Mouse (Mus musculus): ENCODE data around the gene Rsbn1. TPM values are rescaled to one million over a fixed set of nuclear protein-coding genes. Genes with fewer than 3 reads are reported as not detected.
A peak's percentile ranks its signal among the peaks of the same experiment; 100 is the strongest.

Gene Rsbn1
- polyA plus RNA-seq (2014; fragmentation: Nextera tagmentation; extraction: Ambion mirVana) = 11.9 and 12.4 TPM in 2 replicates

GRCm38 (mm10) chr3:103914010-103914669 lies at the start of gene Rsbn1:
Gene Rsbn1, plus strand, starts transcription at chr3:103914120.
- DNase-seq (ENCODE audit: low spot score) (peak; percentile 94), ATAC-seq (replicated peaks; ENCODE audit: low FRiP score, low TSS enrichment, low read depth) (peak; percentile 100)
- peak within 1 kb of the TSS; percentile 97 for H3K4me3 ChIP-seq (ENCODE audit: low read depth, low read length)
- no peaks in the 10 kb centered on the region for H3K9me3 ChIP-seq (ENCODE audit: control insufficient read depth, low read length)
- H3K27me3 ChIP-seq (replicated peaks; ENCODE audit: control insufficient read depth, insufficient read depth, low read length) = no peaks in the 10 kb centered on the region
- WGBS = under 1% methylated on average over 53 of the region's 55 CpGs
- peaks cover 13% of the 10 kb centered on the region for H3K4me1 ChIP-seq (replicated peaks; ENCODE audit: control insufficient read depth, insufficient read depth, low read length)
- peak within 1 kb of the TSS; percentile 86 for H3K4me2 ChIP-seq (ENCODE audit: low read length)
- peak within 1 kb of the TSS; percentile 93 for H3K9ac ChIP-seq (ENCODE audit: low read length)
- H3K36me3 ChIP-seq (ENCODE audit: control insufficient read depth, insufficient read depth, low read length) = no peaks in the 10 kb centered on the region
- peak within 1 kb of the TSS; percentile 91 for H3K27ac ChIP-seq (ENCODE audit: low read depth)

DNA sequence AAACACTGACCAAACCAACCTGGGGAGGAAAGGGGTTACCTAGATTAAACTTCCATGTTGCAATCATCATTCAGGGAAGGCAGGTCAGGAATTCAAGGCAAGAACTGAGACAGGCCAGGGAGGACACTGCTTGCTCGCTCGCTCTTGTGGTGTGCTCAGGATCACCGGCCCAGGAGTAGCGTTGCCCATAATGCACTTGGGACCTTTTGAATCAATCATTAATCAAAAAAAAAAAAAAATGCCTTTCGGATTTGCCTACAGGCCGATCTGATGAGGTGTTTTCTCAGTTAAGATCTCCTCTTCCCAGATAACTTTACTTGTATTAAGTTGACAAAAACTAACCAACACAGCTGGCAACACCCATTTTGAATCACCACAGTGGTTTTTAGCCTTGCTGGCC lies 49.7 kb upstream of the Rsbn1 start:
- Histone ChIP-seq H3K27me3 (replicated peaks; ENCODE audit: control insufficient read depth, insufficient read depth, low read length) (no peaks in the 10 kb centered on the region), H3K36me3 (ENCODE audit: control insufficient read depth, insufficient read depth, low read length) (no peaks in the 10 kb centered on the region), H3K27ac (ENCODE audit: low read depth) (no peak overlapping the region), H3K4me3 (ENCODE audit: low read depth, low read length) (no peak overlapping the region), H3K9me3 (ENCODE audit: control insufficient read depth, low read length) (no peaks in the 10 kb centered on the region), H3K9ac (ENCODE audit: low read length) (no peak overlapping the region), H3K4me1 (replicated peaks; ENCODE audit: control insufficient read depth, insufficient read depth, low read length) (no peaks in the 10 kb centered on the region), H3K4me2 (ENCODE audit: low read length) (no peak overlapping the region)
- no peak for ATAC-seq (replicated peaks; ENCODE audit: low FRiP score, low TSS enrichment, low read depth)
- DNase-seq (ENCODE audit: low spot score) = no peak
- WGBS = 89% methylated on average over 6 of the region's 6 CpGs

DNA sequence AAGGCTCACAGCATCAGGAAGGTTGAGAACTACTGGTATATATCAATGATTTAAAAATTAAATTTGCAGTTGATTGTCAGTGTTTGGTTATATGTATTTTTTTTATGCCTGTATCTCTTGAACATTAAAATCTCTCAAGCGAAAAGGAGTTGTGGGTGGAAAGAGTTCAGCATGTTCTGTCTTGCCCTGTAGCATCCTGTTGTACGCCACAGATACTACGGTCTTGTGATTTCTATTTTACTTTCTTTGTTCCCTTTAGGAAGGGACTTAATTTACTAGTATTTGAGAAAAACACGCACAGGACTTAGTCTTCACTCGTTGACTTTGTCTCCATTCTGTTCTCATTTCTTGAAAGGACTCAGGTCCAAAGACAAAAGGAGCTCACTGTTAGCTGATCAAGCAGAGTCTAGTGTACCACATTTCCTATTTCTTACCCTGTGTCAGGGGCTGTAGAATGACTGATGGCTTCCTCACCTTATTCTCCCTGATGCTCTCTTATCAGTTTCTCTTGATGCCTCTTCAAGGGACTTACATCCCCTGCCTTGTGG lies 46.4 kb upstream of the Rsbn1 start:
- Histone ChIP-seq H3K4me3 (ENCODE audit: low read depth, low read length) (no peak overlapping the region), H3K9ac (ENCODE audit: low read length) (no peak overlapping the region), H3K4me2 (ENCODE audit: low read length) (no peak overlapping the region), H3K27me3 (replicated peaks; ENCODE audit: control insufficient read depth, insufficient read depth, low read length) (no peaks in the 10 kb centered on the region), H3K36me3 (ENCODE audit: control insufficient read depth, insufficient read depth, low read length) (no peaks in the 10 kb centered on the region), H3K27ac (ENCODE audit: low read depth) (no peak overlapping the region), H3K9me3 (ENCODE audit: control insufficient read depth, low read length) (no peaks in the 10 kb centered on the region), H3K4me1 (replicated peaks; ENCODE audit: control insufficient read depth, insufficient read depth, low read length) (no peaks in the 10 kb centered on the region)
- ATAC-seq (replicated peaks; ENCODE audit: low FRiP score, low TSS enrichment, low read depth) (no peak), DNase-seq (ENCODE audit: low spot score) (no peak)
- WGBS = 93% methylated on average over 5 of the region's 5 CpGs

DNA sequence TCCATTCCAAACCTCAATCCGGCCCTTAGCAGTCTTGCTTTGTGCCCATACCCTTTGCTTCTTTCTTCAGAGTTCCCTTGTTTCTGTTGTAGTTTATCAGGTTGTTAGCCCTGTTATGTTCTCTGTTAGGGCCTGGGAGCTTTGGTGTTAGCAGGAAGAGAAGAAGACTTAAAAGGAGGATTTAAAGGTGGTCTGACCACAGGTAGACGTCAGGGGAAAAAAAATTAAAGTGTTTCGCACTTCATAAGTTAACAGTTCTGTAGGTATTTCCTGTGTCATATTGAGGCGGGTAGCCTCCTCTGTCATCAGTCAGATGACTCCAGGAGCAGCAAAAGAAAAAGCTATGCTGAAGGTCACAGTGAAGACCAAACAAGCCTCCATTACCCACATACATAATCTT lies 45.9 kb upstream of the Rsbn1 start:
- DNase-seq (ENCODE audit: low spot score) = no peak
- Histone ChIP-seq H3K27me3 (replicated peaks; ENCODE audit: control insufficient read depth, insufficient read depth, low read length) (no peaks in the 10 kb centered on the region), H3K9ac (ENCODE audit: low read length) (no peak overlapping the region), H3K9me3 (ENCODE audit: control insufficient read depth, low read length) (no peaks in the 10 kb centered on the region), H3K4me3 (ENCODE audit: low read depth, low read length) (no peak overlapping the region), H3K4me1 (replicated peaks; ENCODE audit: control insufficient read depth, insufficient read depth, low read length) (no peaks in the 10 kb centered on the region), H3K36me3 (ENCODE audit: control insufficient read depth, insufficient read depth, low read length) (no peaks in the 10 kb centered on the region), H3K27ac (ENCODE audit: low read depth) (no peak overlapping the region), H3K4me2 (ENCODE audit: low read length) (no peak overlapping the region)
- WGBS = 79% methylated on average over 4 of the region's 4 CpGs
- ATAC-seq (replicated peaks; ENCODE audit: low FRiP score, low TSS enrichment, low read depth) = no peak

GRCm38 (mm10) chr3:103872663-103873098 lies 41.2 kb upstream of the Rsbn1 start:
- Histone ChIP-seq H3K36me3 (ENCODE audit: control insufficient read depth, insufficient read depth, low read length) (no peaks in the 10 kb centered on the region), H3K4me3 (ENCODE audit: low read depth, low read length) (no peak overlapping the region), H3K27me3 (replicated peaks; ENCODE audit: control insufficient read depth, insufficient read depth, low read length) (no peaks in the 10 kb centered on the region), H3K4me2 (ENCODE audit: low read length) (no peak overlapping the region), H3K9ac (ENCODE audit: low read length) (no peak overlapping the region), H3K27ac (ENCODE audit: low read depth) (no peak overlapping the region), H3K9me3 (ENCODE audit: control insufficient read depth, low read length) (no peaks in the 10 kb centered on the region), H3K4me1 (replicated peaks; ENCODE audit: control insufficient read depth, insufficient read depth, low read length) (no peaks in the 10 kb centered on the region)
- DNase-seq (ENCODE audit: low spot score) = no peak
- 61% methylated on average over 3 of the region's 3 CpGs for WGBS
- ATAC-seq (replicated peaks; ENCODE audit: low FRiP score, low TSS enrichment, low read depth) = no peak

- 64% methylated on average over 7 of the region's 7 CpGs for WGBS
- no peaks in the 10 kb centered on the region for H3K36me3 ChIP-seq (ENCODE audit: control insufficient read depth, insufficient read depth, low read length)
- H3K9me3 ChIP-seq (ENCODE audit: control insufficient read depth, low read length) = no peaks in the 10 kb centered on the region
- ATAC-seq (replicated peaks; ENCODE audit: low FRiP score, low TSS enrichment, low read depth) = no peak
- H3K4me3 ChIP-seq (ENCODE audit: low read depth, low read length) = no peak overlapping the region
- no peaks in the 10 kb centered on the region for H3K27me3 ChIP-seq (replicated peaks; ENCODE audit: control insufficient read depth, insufficient read depth, low read length)
- no peak overlapping the region for H3K27ac ChIP-seq (ENCODE audit: low read depth)
- no peak overlapping the region for H3K4me2 ChIP-seq (ENCODE audit: low read length)
- no peak for DNase-seq (ENCODE audit: low spot score)
- H3K4me1 ChIP-seq (replicated peaks; ENCODE audit: control insufficient read depth, insufficient read depth, low read length) = no peaks in the 10 kb centered on the region
- H3K9ac ChIP-seq (ENCODE audit: low read length) = no peak overlapping the region
Measured at GRCm38 (mm10) chr3:103874329-103874728, 39.6 kb upstream of the Rsbn1 start.

DNA sequence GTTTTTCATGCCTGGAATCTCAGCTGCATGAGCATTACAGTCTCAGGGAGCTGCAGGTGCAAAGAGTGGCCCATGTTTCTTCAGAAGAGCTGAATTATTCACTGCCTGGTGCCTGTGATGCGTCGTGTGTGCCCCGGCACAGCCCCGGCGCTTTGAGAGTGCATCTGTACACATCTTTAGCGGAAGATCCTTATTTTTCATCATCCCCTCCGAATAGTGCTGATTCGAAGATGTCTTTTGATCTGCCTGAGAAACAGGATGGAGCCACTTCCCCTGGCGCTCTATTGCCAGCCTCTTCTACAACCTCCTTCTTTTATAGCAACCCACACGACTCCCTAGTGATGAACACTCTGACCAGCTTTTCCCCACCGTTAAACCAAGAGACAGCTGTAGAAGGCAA lies 28.0 kb upstream of the Rsbn1 start:
- 65% methylated on average over 11 of the region's 11 CpGs for WGBS
- H3K4me3 ChIP-seq (ENCODE audit: low read depth, low read length) = no peak overlapping the region
- H3K4me2 ChIP-seq (ENCODE audit: low read length) = no peak overlapping the region
- H3K4me1 ChIP-seq (replicated peaks; ENCODE audit: control insufficient read depth, insufficient read depth, low read length) = no peaks in the 10 kb centered on the region
- no peaks in the 10 kb centered on the region for H3K9me3 ChIP-seq (ENCODE audit: control insufficient read depth, low read length)
- H3K27me3 ChIP-seq (replicated peaks; ENCODE audit: control insufficient read depth, insufficient read depth, low read length) = no peaks in the 10 kb centered on the region
- H3K9ac ChIP-seq (ENCODE audit: low read length) = no peak overlapping the region
- no peak overlapping the region for H3K27ac ChIP-seq (ENCODE audit: low read depth)
- H3K36me3 ChIP-seq (ENCODE audit: control insufficient read depth, insufficient read depth, low read length) = no peaks in the 10 kb centered on the region
- no peak for ATAC-seq (replicated peaks; ENCODE audit: low FRiP score, low TSS enrichment, low read depth)
- no peak for DNase-seq (ENCODE audit: low spot score)

DNA sequence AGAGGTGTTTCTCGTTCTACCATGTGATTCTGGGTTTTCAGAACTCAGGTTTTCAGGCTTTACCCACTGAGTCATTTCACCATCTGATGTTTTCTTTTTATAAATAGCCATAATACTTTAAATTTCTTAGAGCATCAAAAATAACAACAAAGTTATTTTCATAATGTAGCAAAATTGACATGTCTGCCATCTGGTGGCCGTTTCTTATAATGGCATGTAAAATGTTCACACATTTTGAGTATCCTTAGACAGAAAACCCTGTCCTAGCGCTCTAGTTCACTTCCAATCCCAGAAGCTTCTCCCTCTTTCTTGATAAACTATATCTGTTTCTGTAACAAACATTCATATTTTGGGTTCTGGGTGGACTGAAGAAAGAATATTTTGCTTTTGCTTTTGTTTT lies 26.3 kb upstream of the Rsbn1 start:
- H3K4me3 ChIP-seq (ENCODE audit: low read depth, low read length) = no peak overlapping the region
- 30% methylated on average over 3 of the region's 3 CpGs for WGBS
- no peak overlapping the region for H3K27ac ChIP-seq (ENCODE audit: low read depth)
- H3K9me3 ChIP-seq (ENCODE audit: control insufficient read depth, low read length) = no peaks in the 10 kb centered on the region
- DNase-seq (ENCODE audit: low spot score) (no peak), ATAC-seq (replicated peaks; ENCODE audit: low FRiP score, low TSS enrichment, low read depth) (no peak)
- no peaks in the 10 kb centered on the region for H3K27me3 ChIP-seq (replicated peaks; ENCODE audit: control insufficient read depth, insufficient read depth, low read length)
- H3K4me2 ChIP-seq (ENCODE audit: low read length) = no peak overlapping the region
- H3K36me3 ChIP-seq (ENCODE audit: control insufficient read depth, insufficient read depth, low read length) = no peaks in the 10 kb centered on the region
- no peak overlapping the region for H3K9ac ChIP-seq (ENCODE audit: low read length)
- H3K4me1 ChIP-seq (replicated peaks; ENCODE audit: control insufficient read depth, insufficient read depth, low read length) = no peaks in the 10 kb centered on the region

DNA sequence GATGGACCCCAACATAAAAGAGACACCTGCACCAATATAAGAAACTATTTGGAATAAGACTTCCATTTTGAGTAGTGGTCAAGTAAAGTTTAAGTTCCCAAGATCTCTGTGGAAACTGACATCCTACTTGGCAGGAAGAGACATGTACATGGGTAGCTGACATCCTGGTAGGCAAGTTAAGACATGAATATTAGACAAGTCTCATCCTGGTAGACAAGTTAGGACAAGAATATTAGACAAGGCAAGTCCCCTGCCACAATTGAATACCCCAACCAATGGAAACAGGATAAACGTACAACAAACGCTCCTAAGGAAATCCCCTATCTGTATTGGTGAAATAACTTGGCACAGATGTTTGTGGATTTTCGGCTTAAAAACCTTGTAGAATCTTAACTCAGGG lies 20.5 kb upstream of the Rsbn1 start:
- Histone ChIP-seq H3K27ac (ENCODE audit: low read depth) (no peak overlapping the region), H3K9ac (ENCODE audit: low read length) (no peak overlapping the region), H3K4me3 (ENCODE audit: low read depth, low read length) (no peak overlapping the region), H3K4me1 (replicated peaks; ENCODE audit: control insufficient read depth, insufficient read depth, low read length) (no peaks in the 10 kb centered on the region), H3K9me3 (ENCODE audit: control insufficient read depth, low read length) (no peaks in the 10 kb centered on the region), H3K27me3 (replicated peaks; ENCODE audit: control insufficient read depth, insufficient read depth, low read length) (no peaks in the 10 kb centered on the region), H3K4me2 (ENCODE audit: low read length) (no peak overlapping the region), H3K36me3 (ENCODE audit: control insufficient read depth, insufficient read depth, low read length) (no peaks in the 10 kb centered on the region)
- ATAC-seq (replicated peaks; ENCODE audit: low FRiP score, low TSS enrichment, low read depth) = no peak
- DNase-seq (ENCODE audit: low spot score) = no peak
- 85% methylated on average over 3 of the region's 3 CpGs for WGBS

Data from intestine, embryonic 14.5 days (tissue).